Mouse (Mus musculus): Measurements from ENCODE around the gene Topaz1.
"Not testable (repeated sequence)": the region's sequence is repeated elsewhere in the genome, so short reads cannot be mapped to it uniquely, and the experiment has no call there.

Gene Topaz1

DNA sequence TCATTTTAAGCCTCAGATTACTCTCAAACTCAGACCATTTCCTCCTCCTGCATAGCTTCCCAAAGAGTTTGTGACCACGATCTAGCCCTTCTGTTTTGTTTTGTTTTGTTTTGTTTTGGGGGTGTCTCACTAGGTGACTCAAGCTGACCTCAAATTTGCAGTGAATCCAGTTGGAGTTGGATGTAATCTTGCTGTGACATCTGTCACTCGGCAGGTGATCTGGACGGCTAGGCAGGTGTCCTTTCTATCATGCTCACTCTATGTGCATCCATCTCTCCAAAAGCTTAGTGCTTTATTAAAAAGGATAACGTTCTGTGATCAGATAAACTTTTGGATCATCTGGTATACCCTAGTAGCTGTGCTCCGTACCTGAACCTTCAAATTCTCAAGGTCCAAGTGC is 65.2 kb downstream of the Topaz1 start:
- DNase-seq (ENCODE audit: low spot score), result no peak

- DNase-seq (ENCODE audit: low spot score), result no peak
These were observed 67.6 kb downstream of the Topaz1 start for GRCm38 (mm10) chr9:122814775-122815174.

- DNase-seq (ENCODE audit: low spot score), result no peak
These were observed 68.2 kb downstream of the Topaz1 start for GRCm38 (mm10) chr9:122815239-122815851.

DNA sequence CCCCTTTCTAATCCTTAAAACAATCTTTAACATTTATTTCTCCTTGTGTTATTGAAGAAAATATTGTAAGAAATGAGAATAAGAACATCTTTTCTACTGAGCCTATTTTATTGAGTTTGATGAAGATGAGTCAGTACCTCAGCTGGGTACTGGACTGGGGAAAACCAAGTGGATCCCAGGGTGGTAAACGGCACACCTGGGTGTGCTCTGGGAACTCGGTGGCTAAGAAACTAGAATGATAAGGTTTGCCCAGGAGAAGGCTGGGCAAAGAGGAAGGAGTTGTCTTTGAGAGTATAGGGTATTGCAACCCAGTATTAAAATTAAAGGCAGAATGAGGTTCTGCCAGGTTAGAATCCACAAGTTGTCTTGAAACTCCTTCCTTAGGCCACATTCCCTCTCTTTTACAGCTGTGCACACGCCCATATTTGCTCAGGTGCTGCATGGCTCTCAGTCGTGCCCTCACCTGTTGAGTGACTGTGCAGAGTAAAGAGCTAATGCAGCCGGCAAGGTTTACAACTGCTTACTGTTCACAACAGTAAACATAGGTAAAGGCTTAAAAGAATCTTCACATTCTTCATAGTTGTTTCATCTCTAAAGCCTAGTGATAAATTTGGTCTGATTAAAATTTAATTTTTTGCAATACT is 76.3 kb downstream of the Topaz1 start:
- DNase-seq (ENCODE audit: low spot score), result no peak

GRCm38 (mm10) chr9:122826743-122827142 is 79.6 kb downstream of the Topaz1 start:
- no peak for DNase-seq (ENCODE audit: low spot score)

- DNase-seq (ENCODE audit: low spot score), result no peak
These were observed 82.8 kb downstream of the Topaz1 start for GRCm38 (mm10) chr9:122829826-122830380.

GRCm38 (mm10) chr9:122836126-122836525 is 89.0 kb downstream of the Topaz1 start:
- no peak for DNase-seq (ENCODE audit: low spot score)

DNA sequence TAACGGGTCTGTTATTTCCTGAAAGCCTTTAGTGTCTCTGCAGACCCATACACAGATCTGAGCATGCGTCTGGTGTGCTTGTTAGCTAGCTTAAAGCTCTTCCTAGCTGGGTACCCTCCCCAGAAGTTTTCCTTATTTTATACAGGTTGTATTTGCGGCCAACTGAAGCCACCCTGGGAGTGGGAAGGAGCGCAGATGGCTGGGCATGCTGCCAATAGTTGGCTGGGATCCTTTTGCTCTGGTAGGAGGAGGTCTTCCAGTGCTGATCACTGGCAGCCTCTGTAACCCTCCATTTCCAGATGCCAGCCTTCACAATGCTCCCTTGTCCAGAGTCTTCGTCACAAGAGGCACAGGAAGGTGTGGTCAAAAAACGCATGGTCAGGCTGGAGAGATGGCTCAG is 89.6 kb downstream of the Topaz1 start:
- peak; percentile 30 for DNase-seq (ENCODE audit: low spot score)

DNA sequence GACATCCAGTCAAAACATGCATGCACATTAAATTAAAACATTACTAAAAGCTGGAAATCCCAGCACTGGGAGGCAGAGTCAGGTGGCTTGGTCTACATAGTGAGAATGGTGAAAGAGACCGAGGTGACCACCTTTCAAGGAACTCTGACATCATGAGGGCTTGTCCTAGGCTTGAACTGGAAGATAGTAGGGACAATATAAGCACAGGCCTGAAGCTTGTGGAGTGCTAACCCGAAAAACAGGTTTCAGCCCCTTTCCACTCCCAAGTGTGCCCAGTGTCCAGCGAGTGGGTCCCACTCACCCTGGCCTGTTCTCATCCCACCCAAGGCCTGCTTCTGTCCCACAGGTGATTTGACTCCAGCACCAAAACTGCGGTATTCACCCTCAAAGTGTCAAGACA is 90.1 kb downstream of the Topaz1 start:
- no peak for DNase-seq (ENCODE audit: low spot score)

GRCm38 (mm10) chr9:122837680-122838079 is 90.5 kb downstream of the Topaz1 start:
- no peak for DNase-seq (ENCODE audit: low spot score)

DNA sequence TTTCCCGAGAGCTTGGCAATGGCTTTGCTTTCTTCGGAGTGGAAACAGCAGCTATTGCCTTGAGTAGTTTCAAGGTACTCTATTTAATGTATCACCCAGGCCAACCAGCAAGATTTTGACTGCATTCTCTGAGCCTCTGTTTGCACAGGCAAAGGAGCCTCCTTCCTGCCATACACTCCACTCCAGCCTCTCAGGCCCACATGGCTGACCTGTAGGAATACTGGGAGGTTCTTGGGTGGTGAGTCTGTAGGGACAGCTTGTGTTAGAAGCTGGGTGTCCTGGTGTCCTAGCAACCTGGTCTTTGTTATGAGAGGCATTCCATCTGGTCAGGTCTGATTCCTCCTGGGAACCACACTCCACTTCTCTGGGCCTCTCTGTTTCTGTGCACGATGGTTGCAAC is 96.6 kb downstream of the Topaz1 start, which contains the start of gene Gm35549:
Gm35549 (minus strand) TSS at position 276 of the 400 bp plus-strand sequence.
- DNase-seq (ENCODE audit: low spot score), result no peak

DNA sequence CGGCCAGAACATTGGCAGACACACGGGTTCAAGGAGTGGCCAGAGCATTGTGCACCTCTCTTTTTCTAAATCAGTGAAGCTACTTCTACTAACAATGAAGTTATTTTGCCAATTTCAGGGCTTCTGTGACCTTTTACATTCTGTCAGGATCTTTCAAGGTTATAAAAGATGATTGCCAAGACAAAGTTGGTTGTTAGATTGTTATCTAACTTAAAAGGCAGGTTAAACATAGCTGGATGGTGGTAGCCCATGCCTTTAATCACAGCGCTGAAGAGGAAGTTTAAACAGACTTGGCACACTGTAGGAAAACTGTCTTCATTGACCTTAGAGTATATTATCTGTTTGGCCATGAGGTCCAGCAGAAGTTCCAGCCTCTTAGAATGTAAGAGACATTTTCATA is 98.5 kb downstream of the Topaz1 start:
- DNase-seq (ENCODE audit: low spot score), result no peak

DNA sequence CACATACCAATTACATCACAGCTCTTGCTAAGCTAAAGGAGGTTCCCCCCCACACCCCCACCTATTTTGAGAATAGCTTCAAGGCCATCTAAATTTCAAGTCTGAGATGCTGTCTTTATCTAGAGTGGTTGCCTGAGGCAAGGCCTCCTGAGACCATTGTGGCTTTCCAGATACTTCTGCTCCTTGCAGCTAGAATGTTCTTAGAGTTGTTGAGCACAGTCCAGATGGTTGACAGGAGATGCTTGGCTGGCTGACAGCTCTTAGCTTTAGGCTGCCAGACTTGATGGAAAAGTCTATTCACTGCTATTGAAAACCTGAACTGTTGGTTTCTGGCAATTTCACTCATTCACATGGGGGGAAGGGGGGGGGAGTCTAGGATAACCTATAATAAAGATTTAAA is 99.0 kb downstream of the Topaz1 start:
- peak; percentile 31 for DNase-seq (ENCODE audit: low spot score)

- not testable (repeated sequence) for DNase-seq (ENCODE audit: low spot score)
These were observed 100.7 kb downstream of the Topaz1 start for GRCm38 (mm10) chr9:122847811-122848311.

Measured in left cerebral cortex, adult 11 months (tissue).